Mouse (Mus musculus) MEL (cell line): ENCODE measurements around the gene Ugt8a. TPM values are rescaled to one million over a fixed set of nuclear protein-coding genes. Genes with fewer than 3 reads are reported as not detected.

ENCODE experiments used
- DNase-seq: peaks from one replicate; pipeline ENCODE4 v3.0.0; 2011; ENCODE audit warnings: low read depth, low spot score
- H3K27ac ChIP-seq: 2 replicates; pipeline ENCODE4 v1.5.1; 2012; ENCODE audit warnings: low read depth, mild to moderate bottlenecking, control low read depth, low read length, moderate library complexity; ENCODE audit not compliant: control insufficient read depth
- H3K27me3 ChIP-seq, 2 experiments: fragments of 150-350 bp in 1 of 2; sonication (generic) in 1 of 2; 2 replicates each; pipeline ENCODE4 v1.6.1; 2012; ENCODE audit warnings: low read length in 2 of 2, mild to moderate bottlenecking in 2 of 2, improper control_type of control experiment in 1 of 2, moderate library complexity in 1 of 2; ENCODE audit not compliant: insufficient read depth in 2 of 2, control insufficient read depth in 1 of 2
- H3K36me3 ChIP-seq, 2 experiments: 2 replicates each; pipeline ENCODE4 v1.6.1; 2012 to 2014; ENCODE audit warnings: low read length in 2 of 2, improper control_type of control experiment in 1 of 2, inconsistent platforms in 1 of 2, mild to moderate bottlenecking in 1 of 2; ENCODE audit not compliant: insufficient read depth in 2 of 2, control insufficient read depth in 1 of 2
- H3K4me1 ChIP-seq, 2 experiments: fragments of 150-350 bp in 1 of 2; sonication (generic) in 1 of 2; 2 replicates each; pipeline ENCODE4 v1.6.1; 2012; ENCODE audit warnings: low read length in 2 of 2, improper control_type of control experiment in 1 of 2, mild to moderate bottlenecking in 1 of 2; ENCODE audit not compliant: insufficient read depth in 2 of 2, control insufficient read depth in 1 of 2
- H3K4me3 ChIP-seq, 2 experiments: fragments of 150-350 bp in 1 of 2; sonication (generic) in 1 of 2; 2 replicates each; pipeline ENCODE4 v1.5.1; 2012; ENCODE audit warnings: low read depth in 2 of 2, low read length in 2 of 2, mild to moderate bottlenecking in 2 of 2, moderate library complexity in 2 of 2, control low read depth in 1 of 2, improper control_type of control experiment in 1 of 2; ENCODE audit not compliant: control insufficient read depth in 1 of 2, insufficient read depth in 1 of 2
- H3K79me2 ChIP-seq: 2 replicates; pipeline ENCODE4 v1.6.1; 2012; ENCODE audit warnings: mild to moderate bottlenecking, low read length, moderate library complexity; ENCODE audit not compliant: control insufficient read depth, poor library complexity, insufficient read depth
- H3K9ac ChIP-seq: 2 replicates; pipeline ENCODE4 v1.6.1; 2012; ENCODE audit warnings: low read depth, mild to moderate bottlenecking, control low read depth, low read length, moderate library complexity; ENCODE audit not compliant: control insufficient read depth, poor library complexity, severe bottlenecking
- H3K9me3 ChIP-seq: fragments of 150-350 bp; sonication (generic); replicated peaks from 2 replicates; pipeline ENCODE4 v1.6.1; 2012; ENCODE audit warnings: mild to moderate bottlenecking, low read length, improper control_type of control experiment, moderate library complexity; ENCODE audit not compliant: insufficient read depth
- BHLHE40 ChIP-seq: IDR thresholded peaks from 2 replicates; pipeline ENCODE4 v1.6.1; 2012; ENCODE audit warnings: low read depth, mild to moderate bottlenecking, inconsistent platforms, low read length, improper control_type of control experiment, borderline replicate concordance
- CHD2 ChIP-seq: IDR thresholded peaks from 2 replicates; pipeline ENCODE4 v1.6.1; 2011; ENCODE audit warnings: low read length, improper control_type of control experiment
- CTCF ChIP-seq, 3 experiments: IDR thresholded peaks in 2 of 3; conservative IDR thresholded peaks in 1 of 3; 2 replicates each; pipeline ENCODE4 v1.5.1; 2011 to 2012; ENCODE audit warnings: low read length in 3 of 3, low read depth in 2 of 3, mild to moderate bottlenecking in 2 of 3, improper control_type of control experiment in 1 of 3, inconsistent platforms in 1 of 3, mixed read lengths in 1 of 3, moderate library complexity in 1 of 3; ENCODE audit not compliant: control insufficient read depth in 1 of 3, insufficient read depth in 1 of 3, poor library complexity in 1 of 3, severe bottlenecking in 1 of 3
- EP300 ChIP-seq, 2 experiments: IDR thresholded peaks; 2 replicates each; pipeline ENCODE4 v1.6.1; 2011; ENCODE audit warnings: improper control_type of control experiment in 2 of 2, low read length in 2 of 2, low read depth in 1 of 2, mild to moderate bottlenecking in 1 of 2
- ETS1 ChIP-seq: IDR thresholded peaks from 2 replicates; pipeline ENCODE4 v1.6.1; 2012; ENCODE audit warnings: low read depth, mild to moderate bottlenecking, inconsistent platforms, low read length, improper control_type of control experiment, moderate library complexity
- GATA1 ChIP-seq: IDR thresholded peaks from 2 replicates; pipeline ENCODE4 v1.6.1; 2011; ENCODE audit warnings: low read depth, low read length, improper control_type of control experiment
- KAT2A ChIP-seq: conservative IDR thresholded peaks from 2 replicates; pipeline ENCODE4 v1.6.1; 2012; ENCODE audit warnings: low read depth, low read length, improper control_type of control experiment, inconsistent platforms
- MAFK ChIP-seq: IDR thresholded peaks from 2 replicates; pipeline ENCODE4 v1.6.1; 2011; ENCODE audit warnings: low read depth, mild to moderate bottlenecking, low read length, improper control_type of control experiment, borderline replicate concordance
- MEF2A ChIP-seq: IDR thresholded peaks from 2 replicates; pipeline ENCODE4 v1.6.1; 2014; ENCODE audit warnings: low read depth, mild to moderate bottlenecking, inconsistent platforms, low read length, improper control_type of control experiment; ENCODE audit not compliant: poor library complexity, insufficient replicate concordance, severe bottlenecking; ENCODE audit errors: extremely low read depth
- MYB ChIP-seq: IDR thresholded peaks from 2 replicates; pipeline ENCODE4 v1.6.1; 2011; ENCODE audit warnings: mild to moderate bottlenecking, low read depth, low read length, improper control_type of control experiment
- POLR2AphosphoS2 ChIP-seq: IDR thresholded peaks from 2 replicates; pipeline ENCODE4 v1.6.1; 2011; ENCODE audit warnings: low read length, improper control_type of control experiment
- RAD21 ChIP-seq: IDR thresholded peaks from 2 replicates; pipeline ENCODE4 v1.6.1; 2011; ENCODE audit warnings: mild to moderate bottlenecking, low read depth, low read length, improper control_type of control experiment
- RCOR1 ChIP-seq: IDR thresholded peaks from 2 replicates; pipeline ENCODE4 v1.6.1; 2012; ENCODE audit warnings: low read depth, mild to moderate bottlenecking, inconsistent platforms, low read length, improper control_type of control experiment
- SIN3A ChIP-seq: IDR thresholded peaks from 2 replicates; pipeline ENCODE4 v1.6.1; 2012; ENCODE audit warnings: low read length, improper control_type of control experiment, inconsistent platforms
- TAL1 ChIP-seq: IDR thresholded peaks from 2 replicates; pipeline ENCODE4 v1.6.1; 2012; ENCODE audit warnings: mild to moderate bottlenecking, inconsistent platforms, low read length, moderate library complexity, mixed read lengths
- TBP ChIP-seq: IDR thresholded peaks from 2 replicates; pipeline ENCODE4 v1.8.0; 2011; ENCODE audit warnings: low read depth, low read length, improper control_type of control experiment
- TCF12 ChIP-seq: IDR thresholded peaks from 2 replicates; pipeline ENCODE4 v1.6.1; 2014; ENCODE audit warnings: low read depth, mild to moderate bottlenecking, inconsistent platforms, low read length, improper control_type of control experiment, moderate library complexity
- ZKSCAN1 ChIP-seq: IDR thresholded peaks from 2 replicates; pipeline ENCODE4 v1.6.1; 2012; ENCODE audit warnings: low read depth, mild to moderate bottlenecking, inconsistent platforms, low read length, improper control_type of control experiment, moderate library complexity
- ZMIZ1 ChIP-seq: IDR thresholded peaks from 2 replicates; pipeline ENCODE4 v1.6.1; 2012; ENCODE audit warnings: low read depth, mild to moderate bottlenecking, inconsistent platforms, low read length, improper control_type of control experiment, moderate library complexity
- ZNF384 ChIP-seq: IDR thresholded peaks from 2 replicates; pipeline ENCODE4 v1.6.1; 2012; ENCODE audit warnings: low read depth, mild to moderate bottlenecking, inconsistent platforms, low read length, improper control_type of control experiment
- polyA plus RNA-seq, 2 experiments: library from polyadenylated mRNA; stranded (reverse) in 1 of 2; unstranded in 1 of 2; fragments of >175 nt in 1 of 2; fragments of >200 nt in 1 of 2; gene quantifications; 2 replicates each; pipeline versions ENCODE4 v1.2.1 to v1.2.4; 2012; ENCODE audit warnings: low replicate concordance in 2 of 2, low read depth in 1 of 2; ENCODE audit not compliant: insufficient read length in 2 of 2, insufficient read depth in 1 of 2, missing spikeins in 1 of 2
- total RNA-seq: library from RNA; depleted of rRNA; stranded (reverse); fragments of 300-350 nt; gene quantifications from 2 replicates; pipeline ENCODE4 v1.2.3, GENCODE M21; 2012

Ugt8a gene
- total and polyA plus RNA-seq, 3 experiments = not detected

- H3K4me3 ChIP-seq = no peak overlapping the region
- peaks cover 0 to 21% of the 10 kb centered on the region in 2 experiments; a peak in 2 of 4 replicates for H3K36me3 ChIP-seq
- H3K79me2 ChIP-seq = no peaks in the 10 kb centered on the region
- H3K27me3 ChIP-seq = no peaks in the 10 kb centered on the region
- peak overlapping the region; percentile 56; the same call in 1 of the 2 replicates for H3K27ac ChIP-seq
- H3K9me3 ChIP-seq = no peaks in the 10 kb centered on the region
- peak; percentile 85 for DNase-seq
- H3K9ac ChIP-seq = no peak overlapping the region
- peak; percentile 80 for TF ChIP-seq ZNF384
- TF ChIP-seq POLR2AphosphoS2 = 0 out of 2 replicates have a peak, but pooled peaks have one; percentile 54
- TF ChIP-seq EP300 (IDR thresholded peaks at IDR 0.05; ENCODE audit: low read depth in 1 of 2, low read length in 2 of 2) = peak; percentile 98
- TF ChIP-seq BHLHE40 = peak; percentile 48; the same call in 1 of the 2 replicates
- TF ChIP-seq MYB = peak; percentile 92
- peak; percentile 83 for TF ChIP-seq TAL1
- peak; percentile 43; the same call in 1 of the 2 replicates for TF ChIP-seq SIN3A
- TF ChIP-seq KAT2A = peak; percentile 29; the same call in 1 of the 2 replicates
- TF ChIP-seq RAD21 = no peak
- peak; percentile 98 for TF ChIP-seq TCF12
- TF ChIP-seq MAFK = peak; percentile 82; the same call in 1 of the 2 replicates
- no peak for TF ChIP-seq TBP
- TF ChIP-seq CTCF (IDR thresholded peaks at IDR 0.05 in 2 of 3, conservative IDR thresholded peaks at IDR 0.05 in 1 of 3; ENCODE audit: control insufficient read depth in 1 of 3, insufficient read depth in 1 of 3, low read depth in 2 of 3, low read length in 3 of 3, poor library complexity in 1 of 3, severe bottlenecking in 1 of 3) = no peak
- peak; percentile 89 for TF ChIP-seq ETS1
- peak; percentile 87 for TF ChIP-seq MEF2A
- peak; percentile 98 for TF ChIP-seq RCOR1
- TF ChIP-seq GATA1 = peak; percentile 97
- TF ChIP-seq CHD2 = peak; percentile 55; the same call in 1 of the 2 replicates
- TF ChIP-seq ZKSCAN1 = no peak
- peaks cover 9 to 25% of the 10 kb centered on the region in 2 experiments for H3K4me1 ChIP-seq
Observed at GRCm38 (mm10) chr3:125932594-125933237, 5.7 kb downstream of the Ugt8a start.

DNA sequence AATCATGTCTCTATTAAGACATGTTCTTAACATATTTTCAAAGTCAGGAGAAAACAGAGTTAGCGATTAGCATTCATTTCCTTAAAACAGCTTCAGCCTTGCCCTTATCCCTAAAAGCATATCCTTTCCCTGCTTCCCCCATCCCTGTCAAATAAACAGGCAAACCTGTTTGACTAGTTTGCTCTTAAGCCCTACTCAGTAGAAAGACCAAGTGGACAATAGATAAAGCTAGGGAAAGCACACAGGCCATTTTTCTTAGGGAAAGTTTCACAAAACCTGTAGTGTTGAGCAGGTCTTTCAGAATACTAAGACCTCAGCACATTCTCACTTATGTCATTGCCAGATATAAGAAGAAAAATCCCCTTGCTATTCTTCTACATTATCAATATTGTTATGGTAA, 7.4 kb downstream of the Ugt8a start:
- Histone ChIP-seq H3K4me3 (no peak overlapping the region), H3K27ac (no peak overlapping the region), H3K36me3 (peaks cover 0 to 21% of the 10 kb centered on the region in 2 experiments; a peak in 2 of 4 replicates), H3K27me3 (no peaks in the 10 kb centered on the region), H3K4me1 (peaks cover 9 to 25% of the 10 kb centered on the region in 2 experiments), H3K9me3 (no peaks in the 10 kb centered on the region), H3K9ac (no peak overlapping the region), H3K79me2 (no peaks in the 10 kb centered on the region)
- DNase-seq = no peak
- TF ChIP-seq ZKSCAN1 (no peak), ZMIZ1 (no peak), KAT2A (no peak), TBP (no peak)
